Mouse (Mus musculus) brain, embryonic 18.5 days (tissue): ENCODE measurements around the gene Elfn1.

Experiments used
- DNase-seq: peaks from one replicate; pipeline ENCODE4 v3.0.0-alpha.2; 2012; ENCODE audit warnings: low read depth, low spot score

Elfn1 gene

GRCm38 (mm10) chr5:139907714-139908242, at the start of gene Elfn1:
Gene Elfn1, plus strand, starts transcription at chr5:139907943.
- no peak for DNase-seq

- DNase-seq: no peak
Observed at GRCm38 (mm10) chr5:139860328-139861104, 47.2 kb upstream of the Elfn1 start.

DNA sequence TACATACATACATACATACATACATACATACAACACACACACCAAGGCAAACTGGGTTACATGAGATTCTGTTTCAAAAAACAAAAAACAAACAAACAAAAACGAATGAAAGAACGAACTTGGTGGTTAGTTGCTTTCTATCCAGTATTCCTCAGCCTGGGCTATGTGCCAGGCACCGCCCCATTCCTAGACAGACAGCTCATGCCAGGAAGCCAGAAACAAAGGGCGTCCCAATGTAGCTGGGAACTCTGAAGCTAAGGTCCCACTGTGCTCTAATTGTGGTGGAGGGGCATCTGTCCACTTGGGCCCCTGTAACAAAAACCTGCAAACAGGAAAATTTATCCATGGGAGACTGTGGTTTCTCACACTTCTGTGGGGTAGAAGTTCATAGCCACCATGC, 45.0 kb upstream of the Elfn1 start:
- peak; percentile 20 for DNase-seq

- no peak for DNase-seq
Observed at GRCm38 (mm10) chr5:139870886-139871285, 36.9 kb upstream of the Elfn1 start.

- DNase-seq: no peak
Observed at GRCm38 (mm10) chr5:139871526-139871925, 36.2 kb upstream of the Elfn1 start.

- no peak for DNase-seq
Observed at GRCm38 (mm10) chr5:139877563-139877962, 30.2 kb upstream of the Elfn1 start.

DNA sequence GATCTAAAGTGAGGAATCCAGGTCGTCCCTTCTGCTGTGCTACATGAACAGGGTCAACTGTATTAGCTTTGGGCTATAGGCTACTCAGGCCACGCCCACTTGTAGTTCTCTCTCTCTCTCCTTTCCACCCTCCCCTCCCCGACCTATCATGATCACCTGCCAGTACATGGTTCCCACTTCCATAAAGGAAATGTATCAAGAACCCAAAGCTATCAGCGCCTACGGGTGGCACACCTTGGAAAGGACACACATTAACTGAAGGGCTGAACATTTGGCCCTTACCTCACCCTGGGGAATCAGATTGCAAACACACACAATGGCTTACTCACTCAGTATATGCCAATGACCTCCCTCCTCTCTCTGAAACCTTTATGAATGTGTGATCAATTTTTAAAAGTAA, 28.0 kb upstream of the Elfn1 start:
- no peak for DNase-seq

- no peak for DNase-seq
Observed at GRCm38 (mm10) chr5:139881161-139881560, 26.6 kb upstream of the Elfn1 start.

DNA sequence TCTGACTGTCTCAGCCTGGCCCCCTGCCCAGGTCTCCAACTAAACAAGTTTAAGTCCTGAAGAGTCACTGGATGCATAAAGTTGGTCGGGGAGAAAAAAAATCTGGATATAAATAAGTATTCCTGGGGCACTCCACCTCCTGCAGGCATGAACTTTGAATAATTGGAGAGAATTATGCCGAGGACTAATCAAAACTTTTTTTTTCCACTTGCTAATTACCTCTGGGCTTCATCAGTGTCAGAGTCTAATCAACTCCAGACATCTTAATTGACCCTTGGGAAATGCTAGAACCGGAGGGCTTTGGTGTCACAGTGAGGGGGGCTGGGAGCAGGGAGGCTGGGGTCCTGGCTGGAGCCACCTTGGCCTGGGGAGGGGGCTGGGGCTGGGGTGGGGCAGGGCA, 19.1 kb upstream of the Elfn1 start:
- no peak for DNase-seq

GRCm38 (mm10) chr5:139889370-139889769, 18.4 kb upstream of the Elfn1 start:
- no peak for DNase-seq

- no peak for DNase-seq
Observed at GRCm38 (mm10) chr5:139892326-139892994, 15.3 kb upstream of the Elfn1 start.

DNA sequence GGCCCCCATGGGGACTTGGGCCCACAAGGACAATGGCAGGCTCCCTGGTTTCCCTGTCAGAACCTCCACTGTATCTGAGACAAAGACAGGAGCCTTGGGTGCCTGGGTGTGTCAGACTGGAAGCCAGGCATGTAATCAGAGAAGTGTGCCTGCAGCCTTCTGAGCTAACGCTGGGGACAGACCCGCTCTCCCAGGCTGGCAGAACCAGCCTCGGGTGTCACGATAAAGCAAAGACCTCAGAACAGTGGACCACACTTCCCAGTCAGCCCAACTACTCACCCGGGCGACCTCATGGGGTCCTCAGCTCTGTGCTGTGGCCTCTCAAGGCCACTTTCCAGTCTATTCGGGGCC, 14.8 kb upstream of the Elfn1 start:
- no peak for DNase-seq

GRCm38 (mm10) chr5:139894025-139894508, 13.7 kb upstream of the Elfn1 start:
- DNase-seq: no peak

- DNase-seq: no peak
Observed at GRCm38 (mm10) chr5:139899044-139899443, 8.7 kb upstream of the Elfn1 start.

DNA sequence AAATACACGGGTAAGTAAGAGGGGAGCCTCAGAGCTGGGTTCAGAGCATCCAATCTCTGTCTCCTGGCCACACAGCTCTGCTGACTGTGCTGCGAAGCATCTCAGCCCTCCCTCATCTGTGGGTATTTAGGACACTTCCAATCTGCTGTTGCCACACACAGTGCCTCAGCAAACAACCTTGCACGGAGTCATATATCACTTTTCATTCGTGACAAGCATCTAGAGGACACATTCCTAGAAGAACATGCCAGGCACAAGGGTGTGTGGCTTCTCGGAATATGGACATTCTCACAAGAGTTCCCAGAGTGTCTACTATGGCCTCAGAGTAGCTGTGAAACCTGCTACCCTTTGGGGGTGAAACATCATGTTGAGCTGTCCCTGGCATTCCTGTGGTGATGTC, 2.6 kb upstream of the Elfn1 start:
- DNase-seq: no peak

DNA sequence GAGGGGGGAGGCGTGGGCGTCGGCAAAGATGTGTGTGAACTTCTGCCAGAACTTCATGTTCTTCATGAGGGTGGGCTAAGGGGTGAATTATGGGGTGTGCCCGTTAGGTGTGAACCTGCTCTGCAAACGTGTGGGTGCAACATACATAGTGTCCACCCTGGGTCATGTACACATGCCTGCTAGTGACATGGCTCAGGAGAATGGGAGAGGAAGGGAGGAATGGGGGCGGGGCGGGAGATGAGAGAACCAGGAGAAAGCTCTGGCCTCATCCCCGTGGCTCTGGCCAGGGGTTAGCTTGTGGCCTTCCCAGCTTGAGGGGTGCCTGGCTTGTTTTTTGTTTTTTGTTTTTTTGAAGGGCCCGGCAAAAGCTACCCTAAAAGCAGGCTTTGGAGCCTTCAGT, 1.2 kb upstream of the Elfn1 start:
- no peak for DNase-seq

GRCm38 (mm10) chr5:139907241-139907640, 502 bp upstream of the Elfn1 start:
- DNase-seq: peak; percentile 68

DNA sequence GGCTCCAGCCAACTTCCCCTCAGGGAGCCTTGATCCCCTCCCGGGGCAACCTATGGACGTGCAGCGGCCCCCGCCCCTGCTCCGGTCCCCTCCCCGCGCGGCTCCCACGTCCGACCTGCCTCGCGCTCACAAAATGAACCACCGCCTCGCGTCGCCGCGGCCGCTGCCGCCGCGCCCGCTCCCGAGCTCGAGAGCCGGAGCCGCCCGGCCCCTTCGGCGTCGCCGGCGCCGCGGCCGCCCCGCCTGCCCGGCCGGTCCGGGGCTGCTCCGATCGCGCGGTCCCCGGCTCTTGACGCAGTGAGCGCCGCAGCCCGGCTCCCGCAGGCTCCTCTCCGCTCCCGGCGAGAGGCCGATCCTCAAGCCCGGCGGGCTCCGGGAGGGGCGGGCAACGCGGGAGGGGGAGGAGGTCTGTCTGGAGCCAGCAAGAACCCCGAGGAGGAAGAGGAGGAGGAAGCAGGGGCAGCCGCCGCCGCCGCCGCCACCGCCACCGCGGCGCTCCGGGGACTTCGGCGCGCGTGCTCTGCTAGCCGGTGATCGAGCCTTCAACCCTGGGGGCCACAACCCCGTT, 584 bp downstream of the Elfn1 start:
- DNase-seq: no peak

GRCm38 (mm10) chr5:139908811-139909627, 1.3 kb downstream of the Elfn1 start:
- no peak for DNase-seq

DNA sequence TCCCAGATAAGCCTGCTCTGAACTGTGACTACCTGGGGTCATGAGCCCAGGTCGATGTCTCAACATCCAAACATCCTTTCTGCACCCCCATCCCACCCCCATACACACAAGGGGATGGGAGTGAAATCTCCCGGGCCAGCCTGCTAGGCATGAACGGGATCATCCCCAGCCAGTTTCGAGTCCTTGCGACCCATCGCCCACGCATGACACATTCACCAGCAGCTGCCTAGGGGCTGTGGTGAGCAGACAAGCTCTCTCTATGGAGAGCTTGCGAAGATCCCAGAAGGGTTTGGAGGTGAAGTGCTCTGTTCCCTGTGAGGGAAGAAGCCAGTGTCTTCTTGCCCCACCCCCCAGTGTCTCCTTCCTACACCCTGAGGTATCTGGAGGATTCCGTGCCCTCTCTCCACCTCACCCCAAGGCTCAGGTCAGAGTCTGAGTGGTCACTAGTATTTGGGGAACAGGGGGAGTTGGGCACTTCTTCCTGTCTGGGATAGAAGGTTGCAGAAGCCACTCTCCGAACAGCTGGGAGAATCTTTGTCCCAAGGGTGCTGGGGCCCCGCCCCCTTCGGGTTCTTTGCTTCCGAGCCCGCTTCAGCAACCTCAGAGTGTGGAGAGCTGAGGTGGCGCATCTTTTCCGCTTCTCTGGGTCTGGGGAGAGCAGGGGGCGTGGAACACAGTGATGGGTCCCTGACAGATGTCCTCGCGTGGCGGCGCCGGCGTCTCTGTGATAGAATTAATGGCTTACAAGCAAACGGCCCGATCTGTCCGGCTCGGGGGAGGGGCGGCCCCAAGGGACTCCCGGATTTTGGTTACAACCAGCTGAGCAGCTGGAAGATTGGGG, 2.2 kb downstream of the Elfn1 start:
- no peak for DNase-seq
